Mouse (Mus musculus) megakaryocyte, embryonic 14.5 days (primary cell): Measurements from ENCODE around the gene Gm21775. TPM values are rescaled to one million over a fixed set of nuclear protein-coding genes. Genes with fewer than 3 reads are reported as not detected.
"Not testable (repeated sequence)": the region's sequence is repeated elsewhere in the genome, so short reads cannot be mapped to it uniquely, and the experiment has no call there.

Experiments used
- H3K27me3 ChIP-seq: replicated peaks from 2 replicates; pipeline ENCODE3; 2012; ENCODE audit warnings: inconsistent platforms
- H3K36me3 ChIP-seq: replicated peaks from 2 replicates; pipeline ENCODE3; 2012; ENCODE audit warnings: low read length, inconsistent platforms, mixed read lengths
- H3K4me1 ChIP-seq: 2 replicates; pipeline ENCODE4 v1.6.1; 2012; ENCODE audit warnings: inconsistent platforms
- H3K4me3 ChIP-seq: replicated peaks from 2 replicates; pipeline ENCODE3; 2012; ENCODE audit warnings: moderate library complexity, mild to moderate bottlenecking, inconsistent platforms
- H3K9me3 ChIP-seq: 2 replicates; pipeline ENCODE4 v1.6.1; 2012; ENCODE audit warnings: inconsistent platforms
- polyA plus RNA-seq: library from polyadenylated mRNA; stranded (reverse); fragments of >175 nt; gene quantifications from 2 replicates; pipeline ENCODE4 v1.2.3, GENCODE M21; 2012; ENCODE audit warnings: low replicate concordance; ENCODE audit not compliant: insufficient read depth

The Gm21775 gene
- not detected in 2 replicates for polyA plus RNA-seq

GRCm38 (mm10) chrY:10553153-10553552, at the start of gene Gm21775:
Gene Gm21775, plus strand, starts transcription at chrY:10553453.
- H3K9me3 ChIP-seq, H3K36me3 ChIP-seq, H3K27me3 ChIP-seq, H3K4me1 ChIP-seq, H3K4me3 ChIP-seq: not testable (repeated sequence)

- H3K27me3 ChIP-seq, H3K36me3 ChIP-seq, H3K9me3 ChIP-seq, H3K4me3 ChIP-seq, H3K4me1 ChIP-seq: not testable (repeated sequence)
Measured at GRCm38 (mm10) chrY:10535942-10536341, 17.3 kb upstream of the Gm21775 start, which contains the start of gene Gm20737. Gene Gm20737, minus strand, starts transcription at chrY:10536042.

Other genes starting within 250 kb of the Gm21775 start
- not detected in 2 replicates for gene Gm20834, start 228.9 kb upstream of the Gm21775 start, polyA plus RNA-seq
- not detected in 2 replicates for gene Gm28510, start 140.7 kb upstream of the Gm21775 start, polyA plus RNA-seq
- not detected in 2 replicates for gene Gm20737, start 17.4 kb upstream of the Gm21775 start, polyA plus RNA-seq
- not detected in 2 replicates for gene Gm21900, start 62.9 kb downstream of the Gm21775 start, polyA plus RNA-seq
- gene Gm20777, start 199.0 kb downstream of the Gm21775 start, polyA plus RNA-seq: not detected in 2 replicates